Mouse (Mus musculus): Measurements from ENCODE around the gene Aox1. TPM values are rescaled to one million over a fixed set of nuclear protein-coding genes. Genes with fewer than 3 reads are reported as not detected.
"Not testable (repeated sequence)": the region's sequence is repeated elsewhere in the genome, so short reads cannot be mapped to it uniquely, and the experiment has no call there.

The Aox1 gene
- polyA plus RNA-seq (2015; fragmentation: Nextera tagmentation; extraction: Ambion mirVana), result 0.51 and 0.57 TPM in 2 replicates

- DNase-seq (ENCODE audit: low spot score), result peak; percentile 42
These were observed at the start of gene Aox1 for GRCm38 (mm10) chr1:58029636-58030117. Gene Aox1, plus strand, starts transcription at chr1:58029931.

GRCm38 (mm10) chr1:57989052-57989600 lies 40.6 kb upstream of the Aox1 start:
- DNase-seq (ENCODE audit: low spot score), result no peak

GRCm38 (mm10) chr1:57991277-57991676 lies 38.5 kb upstream of the Aox1 start:
- DNase-seq (ENCODE audit: low spot score), result no peak

- DNase-seq (ENCODE audit: low spot score), result peak; percentile 96
These were observed 34.1 kb upstream of the Aox1 start, which contains the start of gene Sgo2a for GRCm38 (mm10) chr1:57995432-57996132. Gene Sgo2a, plus strand, starts transcription at chr1:57995971.

- no peak for DNase-seq (ENCODE audit: low spot score)
These were observed 33.6 kb upstream of the Aox1 start for GRCm38 (mm10) chr1:57996133-57996615.

GRCm38 (mm10) chr1:57998146-57998545 lies 31.6 kb upstream of the Aox1 start:
- no peak for DNase-seq (ENCODE audit: low spot score)

GRCm38 (mm10) chr1:58006388-58006787 lies 23.3 kb upstream of the Aox1 start:
- not testable (repeated sequence) for DNase-seq (ENCODE audit: low spot score)

GRCm38 (mm10) chr1:58018856-58019255 lies 10.9 kb upstream of the Aox1 start, which contains the start of gene Kctd18:
Gene Kctd18, minus strand, starts transcription at chr1:58018956.
- DNase-seq (ENCODE audit: low spot score), result no peak

GRCm38 (mm10) chr1:58027707-58028106 lies 2.0 kb upstream of the Aox1 start:
- no peak for DNase-seq (ENCODE audit: low spot score)

GRCm38 (mm10) chr1:58030156-58030871 lies 583 bp downstream of the Aox1 start:
- DNase-seq (ENCODE audit: low spot score), result no peak

- DNase-seq (ENCODE audit: low spot score), result peak; percentile 76
These were observed 1.5 kb downstream of the Aox1 start for GRCm38 (mm10) chr1:58031160-58031769.

GRCm38 (mm10) chr1:58037306-58037705 lies 7.6 kb downstream of the Aox1 start:
- DNase-seq (ENCODE audit: low spot score), result not testable (repeated sequence)

- no peak for DNase-seq (ENCODE audit: low spot score)
These were observed 15.3 kb downstream of the Aox1 start for GRCm38 (mm10) chr1:58045076-58045475.

- no peak for DNase-seq (ENCODE audit: low spot score)
These were observed 15.8 kb downstream of the Aox1 start for GRCm38 (mm10) chr1:58045546-58045945.

GRCm38 (mm10) chr1:58046721-58047290 lies 17.1 kb downstream of the Aox1 start:
- no peak for DNase-seq (ENCODE audit: low spot score)

- no peak for DNase-seq (ENCODE audit: low spot score)
These were observed 19.4 kb downstream of the Aox1 start for GRCm38 (mm10) chr1:58049126-58049525.

- DNase-seq (ENCODE audit: low spot score), result no peak
These were observed 25.9 kb downstream of the Aox1 start for GRCm38 (mm10) chr1:58055598-58055997.

GRCm38 (mm10) chr1:58056074-58056807 lies 26.5 kb downstream of the Aox1 start:
- DNase-seq (ENCODE audit: low spot score), result no peak

- DNase-seq (ENCODE audit: low spot score), result no peak
These were observed 27.2 kb downstream of the Aox1 start for GRCm38 (mm10) chr1:58056939-58057338.

GRCm38 (mm10) chr1:58058846-58059245 lies 29.1 kb downstream of the Aox1 start:
- no peak for DNase-seq (ENCODE audit: low spot score)

Data from thymus, postnatal 0 days (tissue).